Mouse (Mus musculus) layer of hippocampus, adult 11-12 months (tissue): Measurements from ENCODE around the gene Irf2bp1.

Source experiments
- DNase-seq: peaks from one replicate; pipeline ENCODE4 v3.0.0; 2022; ENCODE audit warnings: low spot score

Irf2bp1 gene

DNA sequence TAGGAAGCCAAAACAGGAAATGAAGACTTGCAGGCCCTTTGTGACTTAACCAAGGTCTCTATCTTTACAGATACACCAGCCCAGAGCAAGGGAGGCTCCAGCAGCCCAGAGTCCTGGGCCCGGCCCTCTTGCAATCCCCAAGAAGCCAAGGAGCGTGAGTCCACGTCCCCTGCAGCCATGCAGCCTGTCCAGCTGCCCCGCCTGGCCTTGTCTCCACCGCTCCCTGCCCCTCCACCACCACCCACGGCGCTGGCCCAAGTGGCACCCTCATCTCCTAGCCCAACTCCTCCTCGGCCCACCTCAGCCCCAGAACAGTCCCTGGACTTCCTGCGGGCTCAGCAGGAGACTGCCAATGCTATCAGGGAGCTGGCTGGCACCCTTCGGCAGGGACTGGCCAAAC, 3.4 kb upstream of the Irf2bp1 start:
- no peak for DNase-seq

DNA sequence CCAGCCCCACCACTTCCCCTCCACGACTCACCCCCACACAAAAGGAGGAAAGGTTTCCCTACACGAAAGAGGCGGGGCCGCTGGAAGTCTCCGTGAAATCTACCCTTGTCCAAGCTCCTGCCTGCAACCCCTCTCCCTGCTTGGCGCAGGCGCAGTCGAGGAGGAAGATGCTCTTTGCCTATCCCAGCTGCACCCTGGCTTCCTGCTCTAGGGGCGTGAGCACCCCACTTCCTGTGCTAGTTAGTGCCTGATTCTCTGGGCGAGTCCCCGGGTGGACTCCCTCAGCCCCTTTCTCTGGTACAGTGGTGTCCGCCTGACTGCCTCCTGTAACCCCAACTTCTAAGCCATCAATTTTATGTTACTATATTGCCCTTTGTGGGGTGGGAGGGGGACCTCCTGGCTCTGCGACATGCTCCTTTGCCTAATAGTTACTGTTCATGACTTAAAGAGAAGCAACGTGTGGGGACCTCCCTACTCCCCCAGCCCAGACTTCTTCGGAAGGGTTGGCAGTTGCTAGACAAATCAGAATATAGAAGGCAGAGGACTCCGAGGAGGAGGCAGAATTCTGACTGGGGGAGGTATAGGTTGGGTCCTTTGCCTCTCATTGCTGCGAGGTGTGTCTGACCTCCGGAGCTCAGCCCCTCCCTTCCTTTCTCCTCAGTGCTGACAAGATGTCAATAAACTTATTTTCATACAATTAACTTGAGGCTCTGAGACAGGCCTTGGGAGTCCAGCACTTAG, 2.6 kb upstream of the Irf2bp1 start:
- DNase-seq: peak; percentile 57

DNA sequence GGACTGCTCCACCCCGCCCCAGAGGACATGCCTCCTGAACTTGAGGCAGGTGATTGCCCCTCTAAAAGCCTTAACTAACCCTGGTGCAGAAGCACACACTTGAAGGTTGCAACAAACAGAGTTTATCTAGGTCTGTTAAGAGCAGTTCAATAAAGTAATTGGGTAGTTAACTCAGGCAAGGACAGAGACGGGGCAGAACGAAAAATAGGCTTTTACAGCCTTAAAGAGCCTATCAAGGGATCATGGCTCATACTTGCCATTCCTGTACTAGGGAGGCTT, 2.1 kb upstream of the Irf2bp1 start:
- DNase-seq: no peak

DNA sequence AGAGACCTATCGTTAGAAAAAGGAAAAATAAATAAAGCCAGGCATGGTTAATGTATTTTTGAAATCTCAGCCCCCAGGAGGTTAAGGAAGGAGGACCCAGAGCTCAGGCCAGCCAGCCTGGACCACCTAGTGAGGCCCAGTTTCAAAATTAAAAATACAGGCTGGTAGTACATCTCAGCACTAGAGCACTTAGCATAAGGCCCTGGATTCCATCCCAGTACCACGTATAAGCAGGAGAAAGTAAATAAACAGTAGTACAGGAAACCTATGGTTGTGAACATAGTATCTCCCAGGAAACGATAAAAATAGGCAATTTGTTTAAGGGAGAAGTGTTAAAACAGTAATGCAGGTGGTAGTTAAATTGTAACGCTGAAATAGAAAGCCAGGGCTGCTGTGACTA, 1.7 kb upstream of the Irf2bp1 start:
- no peak for DNase-seq

DNA sequence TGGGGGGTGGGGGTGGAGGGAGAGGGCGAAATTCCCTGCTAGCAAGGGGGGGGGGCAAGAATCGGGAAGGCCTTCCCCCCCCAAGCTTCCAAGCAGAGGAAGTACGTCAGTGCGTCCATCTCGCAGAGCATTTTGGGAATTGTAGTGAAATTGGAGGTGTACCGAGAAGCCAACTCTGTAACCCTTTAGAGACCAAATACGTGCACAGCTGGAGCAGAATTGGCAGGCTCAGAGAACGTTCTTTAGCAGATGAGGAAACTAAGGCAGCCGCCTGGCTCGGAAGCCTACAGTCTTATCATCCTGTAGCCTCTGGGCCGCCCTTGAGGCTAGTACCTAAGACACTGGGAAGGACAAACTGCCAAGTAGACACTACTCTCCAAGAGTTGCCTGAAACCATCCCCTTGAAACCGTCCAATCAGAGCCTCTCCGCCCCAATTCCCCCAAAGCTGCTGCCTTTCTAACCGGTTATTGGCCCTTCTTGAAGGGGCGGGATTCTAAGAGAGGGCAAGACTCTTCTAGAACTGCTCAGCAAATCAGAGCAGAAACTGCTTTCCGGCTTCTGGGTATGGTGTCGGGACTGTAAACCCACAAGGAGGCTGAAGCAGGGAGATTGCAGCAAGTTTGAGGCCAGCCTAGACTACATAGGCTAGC, 871 bp upstream of the Irf2bp1 start:
- DNase-seq: peak; percentile 84

DNA sequence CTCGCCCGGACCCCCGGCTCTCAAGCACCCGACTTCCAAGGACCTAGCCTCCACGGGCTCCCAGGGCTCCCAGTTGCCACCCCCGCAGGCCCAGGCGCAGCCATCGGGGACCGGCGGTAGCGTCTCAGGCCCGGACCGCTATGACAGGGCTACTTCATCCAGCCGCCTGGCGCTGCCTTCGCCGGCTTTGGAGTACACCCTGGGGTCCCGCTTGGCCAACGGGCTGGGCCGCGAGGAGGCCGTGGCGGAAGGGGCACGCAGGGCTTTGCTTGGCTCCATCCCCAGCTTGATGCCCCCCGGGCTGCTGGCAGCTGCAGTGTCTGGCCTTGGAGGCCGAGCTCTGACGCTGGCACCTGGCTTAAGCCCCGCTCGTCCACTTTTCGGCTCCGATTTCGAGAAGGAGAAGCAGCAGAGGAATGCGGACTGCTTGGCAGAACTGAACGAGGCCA, 811 bp downstream of the Irf2bp1 start:
- no peak for DNase-seq

DNA sequence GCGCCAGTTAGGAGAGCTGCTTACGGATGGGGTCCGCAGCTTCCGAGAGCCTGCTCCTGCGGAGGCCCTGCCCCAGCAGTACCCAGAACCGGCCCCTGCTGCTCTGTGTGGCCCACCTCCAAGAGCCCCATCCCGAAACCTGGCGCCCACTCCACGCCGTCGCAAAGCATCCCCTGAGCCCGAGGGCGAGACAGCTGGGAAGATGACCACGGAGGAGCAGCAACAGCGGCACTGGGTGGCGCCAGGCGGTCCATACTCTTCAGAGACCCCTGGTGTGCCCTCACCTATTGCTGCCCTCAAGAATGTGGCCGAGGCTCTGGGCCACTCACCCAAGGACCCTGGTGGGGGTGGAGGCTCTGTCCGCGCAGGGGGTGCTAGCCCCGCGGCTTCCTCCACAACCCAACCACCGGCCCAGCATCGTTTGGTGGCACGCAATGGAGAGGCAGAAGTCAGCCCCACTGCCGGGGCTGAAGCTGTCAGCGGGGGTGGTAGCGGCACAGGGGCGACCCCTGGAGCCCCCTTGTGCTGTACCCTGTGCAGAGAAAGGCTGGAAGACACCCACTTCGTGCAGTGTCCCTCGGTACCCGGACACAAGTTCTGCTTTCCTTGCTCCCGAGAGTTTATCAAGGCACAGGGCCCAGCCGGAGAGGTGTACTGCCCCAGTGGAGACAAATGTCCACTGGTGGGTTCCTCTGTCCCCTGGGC, 1.7 kb downstream of the Irf2bp1 start:
- no peak for DNase-seq

DNA sequence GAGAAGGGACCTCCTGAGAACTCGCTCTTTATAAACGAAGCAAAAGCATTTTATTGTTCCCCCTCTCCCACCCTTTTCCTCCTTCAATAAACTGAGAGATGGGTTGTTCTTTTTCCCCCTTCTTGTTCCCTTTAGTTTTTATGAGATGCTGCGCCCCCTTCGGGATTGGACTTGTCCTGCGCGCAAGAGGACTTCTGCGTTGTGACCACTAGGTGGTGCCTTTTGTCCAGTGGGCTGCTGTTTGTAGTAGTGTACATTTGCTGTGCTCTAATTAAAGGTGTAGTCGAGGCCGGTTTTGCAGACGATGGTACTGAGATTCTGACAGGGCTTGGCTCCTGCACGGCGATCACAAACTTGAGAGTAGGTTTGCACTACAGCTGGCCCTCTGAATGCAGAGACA, 2.6 kb downstream of the Irf2bp1 start:
- DNase-seq: peak; percentile 92

DNA sequence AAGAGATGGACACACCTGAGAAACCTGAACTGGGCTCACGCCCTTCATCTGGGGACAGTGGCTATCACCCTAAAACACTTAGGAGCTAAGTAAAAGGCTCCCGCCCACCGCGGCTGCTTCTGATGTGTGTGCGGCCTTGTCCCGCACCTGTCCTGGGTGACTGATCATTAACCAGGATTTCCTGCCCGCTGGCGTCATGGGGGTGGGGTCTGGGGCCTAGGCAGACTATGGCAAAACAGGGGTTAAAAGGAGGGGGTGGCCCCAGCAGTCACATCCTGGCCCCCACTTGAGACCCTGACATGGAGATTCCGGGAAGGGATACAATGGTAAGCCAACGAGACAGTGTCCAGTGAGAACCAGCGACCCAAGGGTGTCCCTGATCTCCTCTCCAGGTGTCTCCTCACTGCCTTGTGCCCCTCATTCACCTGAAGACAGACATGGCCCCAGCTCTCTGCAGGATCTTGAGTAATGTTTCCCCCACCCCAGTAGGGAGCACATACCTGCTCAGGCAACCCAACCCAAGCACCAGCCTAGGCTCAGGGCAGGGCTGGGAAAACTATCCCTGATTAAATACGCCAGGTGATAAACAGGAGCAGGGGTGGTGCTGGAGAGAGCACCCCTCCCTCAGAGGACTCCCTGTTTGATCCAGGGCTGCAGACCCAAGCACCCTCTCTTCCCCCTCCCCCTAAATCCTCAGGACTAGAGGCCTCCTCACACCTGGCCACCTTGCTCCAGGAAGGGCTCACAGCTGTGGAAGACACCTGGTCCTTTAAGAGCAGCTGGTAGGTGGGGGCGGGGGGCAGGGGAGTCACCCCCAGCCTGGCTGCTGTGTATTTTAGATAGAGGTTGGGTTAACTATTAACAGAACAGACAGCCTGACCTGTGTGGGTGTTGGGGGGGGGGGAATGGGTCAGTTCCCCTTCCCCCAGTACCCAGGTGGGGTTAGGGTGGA, 3.5 kb downstream of the Irf2bp1 start:
- DNase-seq: no peak

DNA sequence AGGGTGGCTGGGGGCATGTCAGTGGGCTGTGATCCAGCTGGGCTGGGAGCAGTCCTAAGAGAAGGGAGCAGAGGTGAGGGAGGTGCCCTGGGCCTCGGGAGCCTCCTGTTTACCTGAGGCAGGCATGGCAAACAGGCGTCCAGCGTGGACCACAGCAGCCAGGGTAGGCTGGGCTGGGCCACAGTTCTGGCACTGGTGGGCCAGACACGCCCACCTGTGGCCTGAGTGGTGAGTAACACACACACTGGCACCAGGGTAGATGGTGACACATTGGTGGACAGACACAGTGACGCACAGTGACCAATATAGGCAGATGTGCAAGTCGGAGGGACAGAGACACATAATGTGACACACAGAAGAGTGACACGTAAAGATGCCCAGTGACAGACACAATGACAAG, 6.7 kb downstream of the Irf2bp1 start:
- DNase-seq: no peak

DNA sequence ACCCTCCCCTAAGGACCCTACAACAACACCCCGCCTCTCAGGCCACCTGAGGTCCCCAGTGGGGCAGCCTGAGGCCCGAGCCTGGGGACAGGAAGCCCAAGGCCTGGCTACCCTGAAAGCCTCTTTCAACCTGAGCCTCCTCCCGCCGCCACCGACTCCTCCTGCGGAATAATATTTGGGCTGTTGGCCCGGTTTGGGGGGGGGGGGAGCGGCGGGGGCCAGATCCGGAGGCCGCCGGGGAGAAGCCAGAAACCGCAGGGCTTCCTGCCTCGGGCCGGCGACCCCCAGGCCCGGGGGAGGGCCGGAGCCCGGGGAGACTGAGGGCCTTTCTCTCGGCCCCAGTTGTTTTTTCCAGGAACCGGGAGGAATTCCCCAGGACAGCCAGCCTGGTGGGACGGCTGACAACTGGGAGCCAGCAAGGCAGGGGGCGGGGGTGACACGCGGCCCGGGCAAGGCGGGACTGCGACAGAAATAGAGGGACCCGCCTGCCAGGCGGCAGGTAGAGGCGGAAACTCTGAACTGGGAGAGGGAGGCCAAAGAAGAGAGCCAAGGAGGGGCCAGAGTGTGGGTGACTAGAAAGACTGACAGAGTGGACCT, 8.3 kb downstream of the Irf2bp1 start:
- no peak for DNase-seq

DNA sequence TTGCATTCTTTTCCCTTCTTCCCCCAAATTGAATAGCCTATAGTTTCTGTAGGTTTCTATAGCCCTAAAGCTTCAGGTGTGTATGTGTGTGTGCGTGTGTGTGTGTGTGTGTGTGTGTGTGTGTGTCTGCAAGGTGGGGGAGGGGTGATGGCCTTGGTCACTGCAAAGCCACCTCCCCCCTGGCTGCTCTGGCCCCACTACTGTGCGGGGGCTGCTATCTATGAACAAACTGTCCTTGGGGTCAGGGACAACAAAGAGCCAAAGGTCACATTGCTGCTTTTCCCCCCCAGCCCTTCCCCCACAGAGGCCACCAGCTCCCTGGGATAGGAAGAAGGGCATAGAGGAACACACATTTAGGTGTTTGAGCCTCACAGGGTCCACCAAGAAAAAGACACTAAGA, 9.0 kb downstream of the Irf2bp1 start:
- DNase-seq: no peak

DNA sequence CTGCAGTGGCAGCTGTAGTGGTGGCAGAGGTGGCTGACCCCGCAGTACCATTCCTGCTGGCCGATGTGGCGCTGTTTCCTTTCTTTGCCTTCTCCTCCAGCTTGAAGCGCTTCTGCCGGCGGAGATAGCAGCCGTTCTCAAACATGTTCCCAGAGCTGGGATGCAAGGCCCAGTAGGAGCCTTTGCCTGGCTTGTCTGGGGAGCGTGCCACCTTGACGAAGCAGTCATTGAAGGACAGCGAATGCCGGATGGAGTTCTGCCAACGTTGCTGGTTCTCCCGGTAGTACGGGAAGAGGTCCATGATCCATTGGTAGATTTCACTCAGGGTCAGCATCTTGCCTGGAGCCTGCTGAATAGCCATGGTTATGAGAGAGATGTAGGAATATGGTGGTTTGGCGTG, 10.6 kb downstream of the Irf2bp1 start:
- no peak for DNase-seq

DNA sequence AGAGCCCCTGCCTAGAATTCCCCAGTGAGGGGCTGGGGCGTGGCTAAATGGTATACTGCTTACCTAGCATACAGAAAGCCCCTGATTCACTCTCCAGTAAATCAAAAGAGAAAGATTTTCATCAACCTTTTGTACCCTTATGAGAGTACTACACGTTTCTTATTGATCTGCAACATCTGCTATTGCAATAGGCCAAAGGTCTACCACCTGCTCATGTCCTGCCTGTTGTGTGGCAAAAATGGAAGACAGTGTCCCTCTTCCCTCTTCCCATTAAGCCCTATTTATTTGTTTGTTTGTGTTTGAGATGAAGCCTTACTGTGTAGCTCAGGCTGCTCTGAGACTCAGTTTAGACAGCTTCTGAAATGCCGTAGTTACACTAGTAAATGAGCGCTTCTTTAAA, 12.2 kb downstream of the Irf2bp1 start:
- no peak for DNase-seq

DNA sequence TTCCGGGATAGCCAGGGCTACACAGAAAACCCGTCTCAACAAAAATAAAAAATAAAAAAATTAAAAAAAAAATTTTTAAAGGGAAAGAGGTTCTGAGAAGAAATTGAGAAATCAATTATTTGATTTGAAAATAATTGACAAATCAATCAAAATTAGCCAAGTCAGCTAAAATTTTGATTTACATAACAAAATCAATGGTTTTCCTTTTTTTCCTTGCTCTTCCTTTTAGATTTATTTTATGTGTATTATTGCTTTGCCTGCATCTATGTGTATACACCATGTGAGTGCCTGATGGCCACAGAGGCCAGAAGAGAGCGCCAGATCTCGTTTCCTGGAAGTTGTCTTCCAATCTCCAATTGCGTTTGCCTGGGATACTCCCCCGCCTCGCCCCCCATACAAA, 14.1 kb downstream of the Irf2bp1 start:
- no peak for DNase-seq

DNA sequence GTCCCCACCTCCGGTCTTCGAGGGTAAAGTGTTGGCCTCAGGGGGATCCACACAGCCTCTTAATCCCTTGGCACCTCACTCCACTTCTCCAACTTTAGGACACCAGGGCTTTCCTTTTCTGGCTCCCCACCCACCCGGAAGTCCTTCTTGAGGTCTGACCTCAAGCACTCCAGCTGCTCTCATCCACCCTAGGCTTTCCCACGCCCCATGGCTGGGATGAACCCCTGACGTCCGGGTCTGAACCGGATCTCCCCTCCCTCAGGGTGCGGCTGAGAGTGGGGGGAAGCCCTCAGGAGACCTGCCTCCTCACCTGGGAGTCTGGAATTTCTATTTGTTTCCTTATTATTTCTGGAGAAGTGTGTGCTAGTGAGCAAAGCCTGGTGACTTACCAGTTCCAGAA, 17.2 kb downstream of the Irf2bp1 start:
- DNase-seq: no peak

DNA sequence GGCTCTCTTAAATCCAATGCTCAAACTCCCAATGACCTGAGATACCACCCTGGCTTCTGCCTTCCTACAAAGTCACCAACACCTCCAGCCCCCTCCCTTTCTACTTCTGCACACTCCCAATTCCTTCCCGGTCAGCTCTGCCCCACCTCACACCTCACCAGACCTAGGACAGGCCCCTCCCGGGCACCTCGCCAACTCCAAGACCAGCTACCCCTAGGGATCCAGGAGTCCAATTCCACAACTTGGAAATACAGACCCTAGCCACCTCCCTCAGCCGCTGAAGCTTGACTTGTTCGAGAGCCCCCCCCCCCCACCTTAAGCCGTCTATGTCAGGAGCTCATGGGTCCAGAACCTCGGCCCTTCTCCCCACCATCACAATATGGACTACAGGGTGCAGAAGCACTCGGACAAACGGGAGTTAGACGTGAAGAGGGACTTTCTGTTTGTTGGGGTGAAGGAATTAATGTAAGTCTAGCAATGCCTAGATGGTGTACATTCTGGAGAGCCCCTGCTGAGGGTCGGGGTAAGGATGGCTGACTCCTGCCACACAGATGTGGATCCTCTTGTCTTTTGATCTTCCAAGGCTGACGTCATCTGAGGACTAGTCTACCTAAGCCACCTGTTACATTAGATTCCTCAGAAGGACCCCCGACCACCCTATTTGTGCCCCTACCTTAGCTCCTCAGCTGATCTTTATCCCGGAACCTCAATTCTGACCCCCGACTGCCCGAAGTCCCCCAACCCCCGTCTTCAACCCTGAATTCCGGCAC, 18.5 kb downstream of the Irf2bp1 start:
- DNase-seq: no peak

DNA sequence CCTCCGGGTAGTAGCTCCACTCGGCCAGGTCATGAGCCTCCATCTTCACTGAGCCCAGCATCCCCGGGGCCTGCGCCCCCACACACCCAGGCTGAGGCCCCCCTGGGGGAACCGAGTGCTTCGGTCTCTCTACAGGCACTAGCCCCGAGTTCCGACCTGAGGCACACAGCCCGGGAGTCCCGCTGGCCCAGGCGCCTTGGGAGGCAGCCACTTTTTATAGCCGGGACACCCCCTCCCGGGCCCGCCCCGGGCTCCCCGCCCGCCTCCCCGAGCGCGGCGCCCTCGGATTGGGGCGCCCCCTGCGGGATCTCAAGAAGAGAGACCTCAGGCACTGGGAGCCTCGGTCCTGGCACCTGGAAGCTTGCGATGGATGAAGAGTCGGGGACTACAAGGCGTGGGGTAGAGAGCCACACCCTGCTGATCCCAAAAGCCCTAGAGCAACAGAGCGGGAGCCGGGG, 19.5 kb downstream of the Irf2bp1 start, which contains the start of gene Foxa3:
Foxa3 (minus strand) TSS at position 182 of the 458 bp plus-strand sequence.
- peak; percentile 39 for DNase-seq

DNA sequence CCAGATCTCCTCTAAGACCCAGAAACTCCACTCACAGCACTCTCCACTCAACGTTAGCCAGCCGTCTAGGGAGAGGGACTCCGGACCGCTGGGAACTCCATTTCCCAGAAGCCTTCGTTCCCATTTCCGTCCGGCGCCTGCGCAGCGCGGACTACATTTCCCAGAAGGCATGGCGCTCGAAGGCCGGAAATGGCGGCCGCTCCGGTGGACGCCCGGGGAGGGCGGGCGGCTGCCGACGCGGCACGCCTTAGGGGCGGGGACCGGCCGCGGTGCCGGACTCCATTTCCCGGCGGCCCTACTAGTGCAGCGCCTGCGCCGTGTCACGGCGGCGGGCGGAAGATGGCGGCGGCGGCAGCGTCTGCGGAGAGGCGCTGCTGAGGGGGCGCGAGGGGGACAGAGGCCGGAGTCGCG, 20.3 kb downstream of the Irf2bp1 start, which contains the start of gene Sympk:
Sympk (plus strand) TSS at position 282 of the 411 bp plus-strand sequence.
- peak; percentile 94 for DNase-seq

DNA sequence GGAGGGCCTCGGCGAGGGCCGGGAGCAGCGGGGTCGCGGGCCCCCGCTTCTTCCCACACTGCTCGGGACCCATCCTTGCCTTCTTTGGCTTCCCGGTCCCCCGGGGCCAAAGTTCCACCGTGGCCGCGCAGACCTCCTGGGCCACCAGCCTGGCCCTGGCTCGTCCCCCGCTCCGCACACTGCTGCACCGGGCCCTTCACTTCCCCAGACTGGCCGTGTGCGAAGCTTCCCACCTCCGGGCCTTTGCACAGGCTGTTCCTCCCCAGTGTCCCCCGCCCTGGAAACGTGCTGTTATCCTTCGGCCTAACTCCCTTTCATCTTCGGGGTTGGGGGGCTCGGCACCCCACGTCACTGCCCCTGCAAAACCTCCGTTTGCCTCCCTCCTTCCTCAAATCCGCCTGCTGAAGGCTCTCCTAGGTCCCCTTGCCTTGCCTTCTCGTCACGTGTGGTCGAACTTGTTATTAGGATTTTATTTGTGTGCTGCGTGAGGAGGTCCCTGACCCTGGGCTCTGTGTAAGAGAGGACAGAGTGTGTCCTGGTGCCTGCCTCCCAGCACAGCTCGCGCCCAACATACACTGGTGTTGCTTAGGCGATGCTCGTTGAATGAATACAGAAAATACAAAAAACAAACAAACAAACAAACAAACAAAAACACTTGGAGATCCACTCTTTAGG, 20.9 kb downstream of the Irf2bp1 start:
- DNase-seq: peak; percentile 42
